Mouse (Mus musculus) CH12.LX (cell line): ENCODE results near the gene Fam219a. TPM values are rescaled to one million over a fixed set of nuclear protein-coding genes. Genes with fewer than 3 reads are reported as not detected.

Experiments used
- DNase-seq: peaks from one replicate; pipeline ENCODE4 v3.0.0-alpha.2; 2013; ENCODE audit errors: extremely low read depth
- H3K27ac ChIP-seq: 2 replicates; pipeline ENCODE4 v1.5.1; 2012; ENCODE audit warnings: low read depth, mild to moderate bottlenecking, control low read depth, moderate library complexity; ENCODE audit not compliant: insufficient read depth
- H3K27me3 ChIP-seq: replicated peaks from 2 replicates; pipeline ENCODE3; 2012; ENCODE audit warnings: inconsistent platforms
- H3K36me3 ChIP-seq, 2 experiments: replicated peaks in 1 of 2; 2 replicates each; pipeline versions ENCODE3 to v1.6.1; 2012; ENCODE audit warnings: inconsistent platforms in 1 of 2, low read length in 1 of 2, mild to moderate bottlenecking in 1 of 2, mixed read lengths in 1 of 2, moderate library complexity in 1 of 2; ENCODE audit not compliant: control insufficient read depth in 1 of 2, insufficient read depth in 1 of 2
- H3K4me1 ChIP-seq, 2 experiments: 2 replicates each; pipeline ENCODE4 v1.6.1; 2012; ENCODE audit warnings: inconsistent platforms in 1 of 2, moderate library complexity in 1 of 2; ENCODE audit not compliant: insufficient read depth in 2 of 2, control insufficient read depth in 1 of 2
- H3K4me2 ChIP-seq: 2 replicates; pipeline ENCODE4 v1.6.1; 2012; ENCODE audit warnings: low read depth, mild to moderate bottlenecking, control low read depth; ENCODE audit not compliant: poor library complexity, insufficient read depth, severe bottlenecking
- H3K4me3 ChIP-seq, 3 experiments: fragments of 150-350 bp in 1 of 3; sonication (generic) in 1 of 3; replicated peaks in 1 of 3; 2 replicates each; pipeline versions ENCODE3 to v1.5.1; 2011 to 2012; ENCODE audit warnings: low read depth in 2 of 3, low read length in 2 of 3, mild to moderate bottlenecking in 2 of 3, moderate library complexity in 2 of 3, control low read depth in 1 of 3, improper control_type of control experiment in 1 of 3, inconsistent platforms in 1 of 3, mixed read lengths in 1 of 3; ENCODE audit not compliant: poor library complexity in 1 of 3
- H3K79me2 ChIP-seq: replicated peaks from 2 replicates; pipeline ENCODE4 v1.6.1; 2012; ENCODE audit warnings: mild to moderate bottlenecking, moderate library complexity; ENCODE audit not compliant: control insufficient read depth, poor library complexity, insufficient read depth, severe bottlenecking; ENCODE audit errors: extremely low read depth
- H3K9ac ChIP-seq: 2 replicates; pipeline ENCODE4 v1.6.1; 2012; ENCODE audit warnings: low read depth, mild to moderate bottlenecking, control low read depth, moderate library complexity; ENCODE audit not compliant: insufficient read depth
- H3K9me3 ChIP-seq: replicated peaks from 2 replicates; pipeline ENCODE3; 2012; ENCODE audit warnings: low read length, inconsistent platforms, mixed read lengths
- BHLHE40 ChIP-seq: IDR thresholded peaks from 2 replicates; pipeline ENCODE4 v1.6.1; 2011; ENCODE audit warnings: mild to moderate bottlenecking, low read depth, low read length, improper control_type of control experiment
- CHD1 ChIP-seq: IDR thresholded peaks from 2 replicates; pipeline ENCODE4 v1.6.1; 2012; ENCODE audit warnings: low read depth, low read length, improper control_type of control experiment, inconsistent platforms
- CHD2 ChIP-seq: IDR thresholded peaks from 2 replicates; pipeline ENCODE4 v1.6.1; 2011; ENCODE audit warnings: low read length, improper control_type of control experiment
- CTCF ChIP-seq, 2 experiments: IDR thresholded peaks in 1 of 2; conservative IDR thresholded peaks in 1 of 2; 2 replicates each; pipeline ENCODE4 v1.5.1; 2011 to 2012; ENCODE audit warnings: low read depth in 2 of 2, low read length in 2 of 2, improper control_type of control experiment in 1 of 2, inconsistent platforms in 1 of 2, mild to moderate bottlenecking in 1 of 2, moderate library complexity in 1 of 2
- E2F4 ChIP-seq: IDR thresholded peaks from 2 replicates; pipeline ENCODE4 v1.6.1; 2011; ENCODE audit warnings: low read depth, low read length, improper control_type of control experiment; ENCODE audit not compliant: insufficient replicate concordance
- ELF1 ChIP-seq: IDR thresholded peaks from 2 replicates; pipeline ENCODE4 v1.6.1; 2014; ENCODE audit warnings: low read depth, mild to moderate bottlenecking, inconsistent platforms, low read length, improper control_type of control experiment
- EP300 ChIP-seq: IDR thresholded peaks from 2 replicates; pipeline ENCODE4 v1.6.1; 2011; ENCODE audit warnings: low read length, improper control_type of control experiment
- ETS1 ChIP-seq: conservative IDR thresholded peaks from 2 replicates; pipeline ENCODE4 v1.6.1; 2012; ENCODE audit warnings: low read depth, mild to moderate bottlenecking, inconsistent platforms, low read length, improper control_type of control experiment, moderate library complexity
- HCFC1 ChIP-seq: IDR thresholded peaks from 2 replicates; pipeline ENCODE4 v1.6.1; 2012; ENCODE audit warnings: low read depth, mild to moderate bottlenecking, inconsistent platforms, low read length, improper control_type of control experiment
- JUN ChIP-seq: IDR thresholded peaks from 2 replicates; pipeline ENCODE4 v1.6.1; 2011; ENCODE audit warnings: low read depth, mild to moderate bottlenecking, low read length, improper control_type of control experiment, moderate library complexity; ENCODE audit not compliant: insufficient read depth
- JUND ChIP-seq: conservative IDR thresholded peaks from 2 replicates; pipeline ENCODE4 v1.6.1; 2011; ENCODE audit warnings: low read depth, low read length, improper control_type of control experiment
- KAT2A ChIP-seq: IDR thresholded peaks from 2 replicates; pipeline ENCODE4 v1.6.1; 2012; ENCODE audit warnings: low read length, improper control_type of control experiment, inconsistent platforms; ENCODE audit not compliant: insufficient replicate concordance
- MAFK ChIP-seq: IDR thresholded peaks from 2 replicates; pipeline ENCODE4 v1.6.1; 2011; ENCODE audit warnings: low read length, improper control_type of control experiment; ENCODE audit not compliant: insufficient replicate concordance
- MAZ ChIP-seq: IDR thresholded peaks from 2 replicates; pipeline ENCODE4 v1.6.1; 2012; ENCODE audit warnings: low read depth, mild to moderate bottlenecking, inconsistent platforms, low read length, improper control_type of control experiment, moderate library complexity
- MXI1 ChIP-seq: IDR thresholded peaks from 2 replicates; pipeline ENCODE4 v1.6.1; 2011; ENCODE audit warnings: mild to moderate bottlenecking, low read depth, low read length, improper control_type of control experiment
- MYC ChIP-seq: IDR thresholded peaks from 2 replicates; pipeline ENCODE4 v1.6.1; 2011; ENCODE audit warnings: low read depth, mild to moderate bottlenecking, improper control_type of control experiment, low read length
- NELFE ChIP-seq: IDR thresholded peaks from 2 replicates; pipeline ENCODE4 v1.6.1; 2011; ENCODE audit warnings: low read depth, low read length, improper control_type of control experiment
- POLR2A ChIP-seq: IDR thresholded peaks from 2 replicates; pipeline ENCODE4 v1.6.1; 2011; ENCODE audit warnings: low read depth, mild to moderate bottlenecking, improper control_type of control experiment, low read length
- RCOR1 ChIP-seq: conservative IDR thresholded peaks from 2 replicates; pipeline ENCODE4 v1.6.1; 2012; ENCODE audit warnings: low read depth, mild to moderate bottlenecking, inconsistent platforms, low read length, improper control_type of control experiment
- SIN3A ChIP-seq: IDR thresholded peaks from 2 replicates; pipeline ENCODE4 v1.6.1; 2012; ENCODE audit warnings: low read length, improper control_type of control experiment, inconsistent platforms
- SMC3 ChIP-seq: IDR thresholded peaks from 2 replicates; pipeline ENCODE4 v1.6.1; 2011; ENCODE audit warnings: low read depth, low read length, improper control_type of control experiment
- TBP ChIP-seq: conservative IDR thresholded peaks from 2 replicates; pipeline ENCODE4 v1.6.1; 2011; ENCODE audit warnings: low read depth, low read length, improper control_type of control experiment
- USF1 ChIP-seq: IDR thresholded peaks from 2 replicates; pipeline ENCODE4 v1.6.1; 2014; ENCODE audit warnings: low read depth, mild to moderate bottlenecking, inconsistent platforms, low read length, improper control_type of control experiment
- ZKSCAN1 ChIP-seq: IDR thresholded peaks from 2 replicates; pipeline ENCODE4 v1.6.1; 2012; ENCODE audit warnings: low read depth, inconsistent platforms, low read length, improper control_type of control experiment, borderline replicate concordance
- ZMIZ1 ChIP-seq: IDR thresholded peaks from 2 replicates; pipeline ENCODE4 v1.6.1; 2012; ENCODE audit warnings: low read depth, mild to moderate bottlenecking, inconsistent platforms, low read length, improper control_type of control experiment
- ZNF384 ChIP-seq: IDR thresholded peaks from 2 replicates; pipeline ENCODE4 v1.6.1; 2012; ENCODE audit warnings: low read depth, low read length, improper control_type of control experiment, inconsistent platforms
- dilution Hi-C: fragments of 300-500 bp; cut with MboI; formaldehyde crosslinking; loops from 2 replicates; pipeline ENCODE4 v1.14.3; 2020; ENCODE audit warnings: low sequenced_read_pairs; ENCODE audit not compliant: extremely low pct_unique_long_range_greater_than_20kb, extremely low pct_ligation_motif_present
- in situ Hi-C: fragments of 300-500 bp; cut with MboI; formaldehyde crosslinking; loops from 3 replicates; pipeline ENCODE4 v1.14.3; 2019; ENCODE audit warnings: low sequenced_read_pairs, low pct_ligation_motif_present, low pct_unique_long_range_greater_than_20kb, mixed read lengths
- polyA plus RNA-seq: library from polyadenylated mRNA; unstranded; fragments of >175 nt; gene quantifications from 2 replicates; pipeline ENCODE4 v1.2.1, GENCODE M21; 2012; ENCODE audit warnings: low read depth; ENCODE audit not compliant: insufficient read length
- total RNA-seq, 2 experiments: library from RNA; depleted of rRNA; stranded (reverse); fragments of 300-350 nt in 1 of 2; fragments of >200 nt in 1 of 2; gene quantifications; 2 replicates each; pipeline ENCODE4 v1.2.3; 2012 to 2014

Fam219a gene
- total and polyA plus RNA-seq, 3 experiments = 0.20 to 1.5 (median 1.2) TPM

DNA sequence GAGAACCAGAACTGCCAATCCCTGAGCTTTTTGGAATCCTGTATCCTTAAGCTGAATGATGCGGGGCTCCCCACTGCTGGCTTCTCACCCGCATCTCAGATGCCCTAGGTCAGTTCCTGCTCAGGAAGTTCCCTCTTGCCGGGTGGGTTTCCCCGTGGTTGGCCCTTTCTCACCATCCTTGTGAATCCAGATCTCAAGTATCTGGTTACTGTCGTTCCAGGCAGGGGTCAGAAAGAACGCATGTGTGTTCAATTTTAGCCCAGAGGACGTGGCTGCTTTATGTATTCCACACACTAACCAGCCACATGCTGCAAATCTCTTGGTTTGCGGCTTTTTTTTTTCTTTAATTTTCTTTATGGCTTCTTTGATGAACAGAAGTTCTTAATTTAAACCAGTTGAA lies 55.6 kb downstream of the Fam219a start:
- dilution Hi-C loops = no loop called here

DNA sequence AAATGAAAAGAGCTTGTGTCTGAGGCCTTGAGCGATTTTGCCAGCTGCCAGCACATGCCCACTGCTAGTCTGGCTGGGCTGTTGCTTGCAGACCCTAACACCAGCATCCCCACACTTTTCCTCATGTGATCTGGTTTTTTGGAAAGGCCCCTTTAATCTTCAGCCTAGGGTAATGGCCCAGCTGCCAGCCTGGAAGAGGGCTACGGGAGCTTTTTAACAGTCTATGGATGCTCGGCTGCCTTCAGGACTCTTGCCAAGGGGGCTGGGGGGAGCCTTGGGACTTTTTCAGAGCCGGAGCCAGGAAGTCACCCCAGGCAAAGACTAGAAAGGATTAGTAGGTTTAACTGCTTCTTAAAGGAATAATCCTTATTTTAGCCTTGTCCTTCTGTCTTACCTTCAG lies 56.0 kb downstream of the Fam219a start:
- no peak overlapping the region for H3K4me3 ChIP-seq

More for the DNA sequence above, 55.6 kb downstream of the Fam219a start:
- H3K4me1 ChIP-seq = 0 out of 4 replicates have a peak, but pooled peaks cover 0 to 4% of the 10 kb centered on the region in 2 experiments
- H3K9ac ChIP-seq = no peak overlapping the region
- in situ Hi-C loops = no loop called here
- no peak overlapping the region for H3K4me3 ChIP-seq
- TF ChIP-seq ZNF384 = no peak
- no peak for TF ChIP-seq TBP
- TF ChIP-seq, all 38 proteins: peak for 0
- Histone ChIP-seq H3K27me3 (peaks cover 60% of the 10 kb centered on the region), H3K27ac (no peak overlapping the region), H3K79me2 (no peaks in the 10 kb centered on the region), H3K9me3 (no peaks in the 10 kb centered on the region), H3K4me2 (0 out of 2 replicates have a peak overlapping the region, but pooled peaks have one; percentile 14), H3K36me3 (no peaks in the 10 kb centered on the region)
- DNase-seq = no peak

DNA sequence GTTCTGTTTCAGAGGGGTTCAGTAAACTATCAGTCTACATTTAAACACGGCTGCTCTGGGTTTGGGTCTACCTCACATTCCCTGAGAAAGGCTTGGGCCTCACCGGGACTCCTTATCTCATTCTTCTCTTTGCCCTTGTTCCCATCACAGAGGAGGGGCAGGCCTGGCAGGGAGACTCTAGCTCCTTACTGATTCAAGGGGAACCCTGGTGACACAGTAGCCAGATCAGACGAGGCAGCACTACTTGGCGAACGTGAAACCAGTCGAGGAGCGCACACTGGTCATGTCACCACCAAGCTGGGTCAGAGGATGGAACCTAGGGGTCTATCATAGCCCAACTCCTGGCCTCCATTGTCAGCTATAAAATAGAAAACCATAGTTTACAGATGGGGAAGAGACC lies 61.3 kb downstream of the Fam219a start:
- peaks cover 10% of the 10 kb centered on the region for H3K9me3 ChIP-seq
- no peak for TF ChIP-seq MXI1
- TF ChIP-seq ZMIZ1 = no peak
- TF ChIP-seq KAT2A = no peak
- no peak for TF ChIP-seq CHD1
- no peak for TF ChIP-seq CHD2
- TF ChIP-seq JUN = no peak
- TF ChIP-seq USF1 = no peak
- no peak for TF ChIP-seq ETS1
- no peak for TF ChIP-seq ZNF384
- no peak for TF ChIP-seq BHLHE40
- H3K79me2 ChIP-seq = no peaks in the 10 kb centered on the region
- dilution Hi-C loops (no loop called here), in situ Hi-C loops (no loop called here)
- H3K4me2 ChIP-seq = no peak overlapping the region
- no peak overlapping the region for H3K4me3 ChIP-seq
- DNase-seq = no peak
- H3K36me3 ChIP-seq = no peaks in the 10 kb centered on the region
- no peak overlapping the region for H3K27ac ChIP-seq
- peaks cover 66% of the 10 kb centered on the region for H3K27me3 ChIP-seq
- H3K9ac ChIP-seq = no peak overlapping the region
- H3K4me1 ChIP-seq = no peaks in the 10 kb centered on the region

More for the DNA sequence above, 56.0 kb downstream of the Fam219a start:
- no peak for TF ChIP-seq EP300
- TF ChIP-seq TBP = no peak
- no peak for TF ChIP-seq NELFE
- no peak for TF ChIP-seq HCFC1
- TF ChIP-seq SIN3A = no peak
- no peak for TF ChIP-seq ZMIZ1
- TF ChIP-seq POLR2A = no peak
- TF ChIP-seq MYC = no peak
- no peak for TF ChIP-seq ELF1
- no peak for TF ChIP-seq E2F4
- no peak for TF ChIP-seq RCOR1
- no peak for TF ChIP-seq JUN
- TF ChIP-seq CHD2 = no peak
- TF ChIP-seq ZKSCAN1 = no peak
- no peak for TF ChIP-seq MAZ
- TF ChIP-seq MAFK = no peak
- TF ChIP-seq JUND = no peak
- TF ChIP-seq SMC3 = no peak
- no peak for TF ChIP-seq CTCF (conservative IDR thresholded peaks at IDR 0.05 in 1 of 2, IDR thresholded peaks at IDR 0.05 in 1 of 2; ENCODE audit: low read depth in 2 of 2, low read length in 2 of 2)
- DNase-seq = no peak
- in situ Hi-C loops (no loop called here), dilution Hi-C loops (no loop called here)
- H3K27ac ChIP-seq = no peak overlapping the region
- no peaks in the 10 kb centered on the region for H3K36me3 ChIP-seq
- H3K79me2 ChIP-seq = no peaks in the 10 kb centered on the region
- peaks cover 64% of the 10 kb centered on the region for H3K27me3 ChIP-seq
- 0 out of 4 replicates have a peak, but pooled peaks cover 0 to 4% of the 10 kb centered on the region in 2 experiments for H3K4me1 ChIP-seq
- 0 out of 2 replicates have a peak overlapping the region, but pooled peaks have one; percentile 14 for H3K4me2 ChIP-seq
- H3K9me3 ChIP-seq = no peaks in the 10 kb centered on the region
- H3K9ac ChIP-seq = no peak overlapping the region
